20 mouse cellular contexts compared by ENCODE assay signal in the genomic region with DNA sequence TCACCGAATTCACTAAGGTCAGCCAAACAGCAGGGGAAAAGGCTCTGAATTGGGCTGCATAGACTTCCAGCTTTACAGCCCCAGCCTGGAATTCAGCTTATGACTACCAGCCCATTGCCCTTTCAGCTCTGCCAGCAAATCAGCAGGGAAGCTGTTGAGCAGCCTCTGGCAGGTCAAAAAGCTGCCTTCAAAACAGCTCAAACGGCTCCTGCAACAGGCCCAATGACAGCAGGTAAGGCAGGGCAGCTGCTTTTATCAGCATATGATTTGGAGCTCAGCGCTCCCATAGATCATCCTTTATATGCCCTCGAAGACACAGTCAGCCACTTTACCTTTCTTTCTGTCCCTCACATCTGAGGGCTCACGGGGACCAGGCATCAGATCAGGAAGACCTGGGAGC. TPM values are rescaled to one million over a fixed set of nuclear protein-coding genes. Genes with fewer than 3 reads are reported as not detected.
DNase-seq lines count a peak whose midpoint lies in the region; ATAC-seq and TF ChIP-seq lines count a peak whose summit lies in the region.
"Had no signal": no experiment of that assay in that cellular context is flagged by ENCODE, and none has a peak within 500 bp of the region (broad histone marks: within the 10 kb centered on the region; RNA-seq: fewer than 3 reads in every experiment).

No protein-coding gene starts in this region.

- no peak for ATAC-seq in hindbrain, embryonic 15.5 days (ENCODE audit: low FRiP score, low read depth)
- ATAC-seq in hindbrain, embryonic 12.5 days (ENCODE audit: low FRiP score): no peak
- ATAC-seq: forebrain, embryonic 16.5 days; inflammation-experienced regulatory T-cells, adult 6 months had no signal

- 34% methylated on average over 5 of the region's 5 CpGs for WGBS in hindbrain, embryonic 15.5 days
- 28% methylated on average over 5 of the region's 5 CpGs for WGBS in hindbrain, embryonic 12.5 days

- H3K9ac ChIP-seq in hindbrain, embryonic 15.5 days: no peak overlapping the region
- no peak overlapping the region for H3K9ac ChIP-seq in hindbrain, embryonic 12.5 days
- H3K9ac ChIP-seq: embryonic facial prominence, embryonic 15.5 days had no signal

- TF ChIP-seq CTCF in brain, embryonic 14.5 days (IDR thresholded peaks at IDR 0.05; ENCODE audit: borderline replicate concordance, extremely low read depth, insufficient read depth, insufficient read length): no peak

- DNase-seq in brain, embryonic 14.5 days (ENCODE audit: low read depth): peak; percentile 57
- peak; percentile 65 to 72 for DNase-seq in cerebellum, adult 18-20 months
- DNase-seq in cerebellum, postnatal 36 days: peak; percentile 62 to 67
- DNase-seq in layer of hippocampus, postnatal 14 days (ENCODE audit: low spot score in 2 of 2): no peak
- no peak for DNase-seq in T-cell, adult 2 months (ENCODE audit: low spot score)
- DNase-seq: adrenal gland, adult 8-10 months; gastrocnemius, postnatal 10 days; kidney, adult 9 months; kidney, postnatal 4 days; liver; lung, adult 18-20 months; thymus, postnatal 25 days had no signal

- no peak for TF ChIP-seq POLR2A in brain, embryonic 14.5 days (IDR thresholded peaks at IDR 0.05; ENCODE audit: borderline replicate concordance, extremely low read depth, insufficient read depth, insufficient read length, poor library complexity, severe bottlenecking)

- no peaks in the 10 kb centered on the region for H3K27me3 ChIP-seq in hindbrain, embryonic 15.5 days
- H3K27me3 ChIP-seq in hindbrain, embryonic 12.5 days: no peaks in the 10 kb centered on the region
- H3K27me3 ChIP-seq: embryonic facial prominence, embryonic 15.5 days had no signal

- H3K9me3 ChIP-seq in hindbrain, embryonic 15.5 days: no peaks in the 10 kb centered on the region
- H3K9me3 ChIP-seq in hindbrain, embryonic 12.5 days (replicated peaks): no peaks in the 10 kb centered on the region
- H3K9me3 ChIP-seq: embryonic facial prominence, embryonic 15.5 days had no signal

- peaks cover 15% of the 10 kb centered on the region for H3K4me1 ChIP-seq in hindbrain, embryonic 15.5 days (replicated peaks)
- H3K4me1 ChIP-seq in hindbrain, embryonic 12.5 days: peaks cover 5% of the 10 kb centered on the region
- H3K4me1 ChIP-seq: embryonic facial prominence, embryonic 15.5 days had no signal

- H3K4me3 ChIP-seq in hindbrain, embryonic 15.5 days: no peak overlapping the region
- H3K4me3 ChIP-seq in hindbrain, embryonic 12.5 days: no peak overlapping the region
- H3K4me3 ChIP-seq: embryonic facial prominence, embryonic 15.5 days; myocyte had no signal

- no peaks in the 10 kb centered on the region for H3K36me3 ChIP-seq in hindbrain, embryonic 15.5 days
- H3K36me3 ChIP-seq in hindbrain, embryonic 12.5 days: no peaks in the 10 kb centered on the region
- H3K36me3 ChIP-seq: embryonic facial prominence, embryonic 15.5 days had no signal

- 0 out of 2 replicates have a peak overlapping the region, but pooled peaks have one; percentile 23 for H3K27ac ChIP-seq in hindbrain, embryonic 15.5 days (replicated peaks)
- no peak overlapping the region for H3K27ac ChIP-seq in hindbrain, embryonic 12.5 days
- H3K27ac ChIP-seq: embryonic facial prominence, embryonic 15.5 days had no signal

- no peak overlapping the region for H3K4me2 ChIP-seq in hindbrain, embryonic 15.5 days
- H3K4me2 ChIP-seq in hindbrain, embryonic 12.5 days (replicated peaks): no peak overlapping the region
- H3K4me2 ChIP-seq: embryonic facial prominence, embryonic 15.5 days had no signal

RNA-seq across cellular contexts. Expression of gene Hrasls, which starts 16.6 kb away (rescaled TPM):
- polyA plus RNA-seq in hindbrain, embryonic 15.5 days (2015; fragmentation: Nextera tagmentation; extraction: Ambion mirVana): 4.0 and 4.6 TPM in 2 replicates
- polyA plus RNA-seq in hindbrain, embryonic 12.5 days (2016; fragmentation: Nextera tagmentation; extraction: Ambion mirVana): 2.2 and 2.5 TPM in 2 replicates
- polyA plus RNA-seq in brain, embryonic 14.5 days (2012; rRNA removed): 2.5 and 3.0 TPM in 2 replicates
- 10 to 100 TPM; 11.0 to 12.2 TPM for total RNA-seq in layer of hippocampus, postnatal 14 days (2021)
- total RNA-seq: megakaryocyte-erythroid progenitor cell, adult 5-6 weeks; neutrophil, adult 5-6 weeks had no signal
- polyA plus RNA-seq: inflammation-experienced regulatory T-cells, adult 6 months had no signal

Comparison
In these comparisons a context has a peak if more than half of its experiments do, and no peak if none do; other contexts are left out.
1. DNase-seq: peak in brain, embryonic 14.5 days (single experiment), cerebellum, adult 18-20 months (2 of 2) and cerebellum, postnatal 36 days (2 of 2); none in layer of hippocampus, postnatal 14 days (0 of 2) and T-cell, adult 2 months (single experiment).